Mouse (Mus musculus): ENCODE measurements around the gene Plxna4. TPM values are rescaled to one million over a fixed set of nuclear protein-coding genes. Genes with fewer than 3 reads are reported as not detected.

Gene Plxna4
- polyA plus RNA-seq, 1 experiment from 2014 or later, result 4.3 TPM

- no peak for ATAC-seq (ENCODE audit: insufficient number of reproducible peaks, low FRiP score, low TSS enrichment, low read depth)
- Histone ChIP-seq H3K9ac (no peak overlapping the region), H3K4me3 (no peak overlapping the region), H3K27me3 (no peaks in the 10 kb centered on the region), H3K27ac (no peak overlapping the region), H3K9me3 (no peaks in the 10 kb centered on the region), H3K36me3 (no peaks in the 10 kb centered on the region), H3K4me2 (no peak overlapping the region), H3K4me1 (no peaks in the 10 kb centered on the region)
- WGBS, result 39% methylated on average over 2 of the region's 2 CpGs
These were observed 356.6 kb downstream of the Plxna4 start for GRCm38 (mm10) chr6:32231383-32231782.

- H3K9ac ChIP-seq, result no peak overlapping the region
- H3K4me3 ChIP-seq, result no peak overlapping the region
- H3K36me3 ChIP-seq, result 0 out of 2 replicates have a peak, but pooled peaks cover 4% of the 10 kb centered on the region
- H3K4me1 ChIP-seq, result no peaks in the 10 kb centered on the region; the same call in 1 of the 2 replicates
- 20% methylated on average over 1 of the region's 1 CpGs for WGBS
- no peaks in the 10 kb centered on the region for H3K9me3 ChIP-seq
- no peak overlapping the region for H3K4me2 ChIP-seq
- ATAC-seq (ENCODE audit: insufficient number of reproducible peaks, low FRiP score, low TSS enrichment, low read depth), result no peak
- H3K27me3 ChIP-seq, result no peaks in the 10 kb centered on the region
- no peak overlapping the region for H3K27ac ChIP-seq
These were observed 361.4 kb downstream of the Plxna4 start for GRCm38 (mm10) chr6:32226636-32227035.

GRCm38 (mm10) chr6:32224007-32224703, 363.8 kb downstream of the Plxna4 start:
- Histone ChIP-seq H3K9me3 (no peaks in the 10 kb centered on the region), H3K4me2 (no peak overlapping the region), H3K4me3 (no peak overlapping the region), H3K27ac (no peak overlapping the region), H3K9ac (no peak overlapping the region), H3K36me3 (0 out of 2 replicates have a peak, but pooled peaks cover 4% of the 10 kb centered on the region), H3K27me3 (no peaks in the 10 kb centered on the region), H3K4me1 (no peaks in the 10 kb centered on the region; the same call in 1 of the 2 replicates)
- 71% methylated on average over 7 of the region's 7 CpGs for WGBS
- no peak for ATAC-seq (ENCODE audit: insufficient number of reproducible peaks, low FRiP score, low TSS enrichment, low read depth)

GRCm38 (mm10) chr6:32220765-32221164, 367.2 kb downstream of the Plxna4 start:
- 87% methylated on average over 8 of the region's 8 CpGs for WGBS
- H3K4me3 ChIP-seq, result no peak overlapping the region
- ATAC-seq (ENCODE audit: insufficient number of reproducible peaks, low FRiP score, low TSS enrichment, low read depth), result no peak
- no peak overlapping the region for H3K4me2 ChIP-seq
- H3K27me3 ChIP-seq, result no peaks in the 10 kb centered on the region
- H3K4me1 ChIP-seq, result no peaks in the 10 kb centered on the region; the same call in 1 of the 2 replicates
- 0 out of 2 replicates have a peak, but pooled peaks cover 4% of the 10 kb centered on the region for H3K36me3 ChIP-seq
- no peak overlapping the region for H3K27ac ChIP-seq
- no peaks in the 10 kb centered on the region for H3K9me3 ChIP-seq
- H3K9ac ChIP-seq, result no peak overlapping the region

GRCm38 (mm10) chr6:32218544-32218943, 369.4 kb downstream of the Plxna4 start:
- ATAC-seq (ENCODE audit: insufficient number of reproducible peaks, low FRiP score, low TSS enrichment, low read depth), result no peak
- H3K36me3 ChIP-seq, result 0 out of 2 replicates have a peak, but pooled peaks cover under 1% of the 10 kb centered on the region
- 77% methylated on average over 3 of the region's 3 CpGs for WGBS
- H3K4me3 ChIP-seq, result no peak overlapping the region
- no peaks in the 10 kb centered on the region for H3K9me3 ChIP-seq
- no peaks in the 10 kb centered on the region for H3K4me1 ChIP-seq
- H3K9ac ChIP-seq, result no peak overlapping the region
- H3K27me3 ChIP-seq, result no peaks in the 10 kb centered on the region
- no peak overlapping the region for H3K4me2 ChIP-seq
- no peak overlapping the region for H3K27ac ChIP-seq

GRCm38 (mm10) chr6:32212439-32212838, 375.6 kb downstream of the Plxna4 start:
- H3K9me3 ChIP-seq, result no peaks in the 10 kb centered on the region
- H3K36me3 ChIP-seq, result no peaks in the 10 kb centered on the region
- ATAC-seq (ENCODE audit: insufficient number of reproducible peaks, low FRiP score, low TSS enrichment, low read depth), result no peak
- H3K9ac ChIP-seq, result no peak overlapping the region
- no peak overlapping the region for H3K4me3 ChIP-seq
- H3K4me1 ChIP-seq, result no peaks in the 10 kb centered on the region
- H3K27ac ChIP-seq, result no peak overlapping the region
- H3K27me3 ChIP-seq, result no peaks in the 10 kb centered on the region
- WGBS, result 36% methylated on average over 4 of the region's 4 CpGs
- no peak overlapping the region for H3K4me2 ChIP-seq

- no peak overlapping the region for H3K27ac ChIP-seq
- no peak for ATAC-seq (ENCODE audit: insufficient number of reproducible peaks, low FRiP score, low TSS enrichment, low read depth)
- no peaks in the 10 kb centered on the region for H3K9me3 ChIP-seq
- no peaks in the 10 kb centered on the region for H3K36me3 ChIP-seq
- no peaks in the 10 kb centered on the region for H3K4me1 ChIP-seq
- no peak overlapping the region for H3K9ac ChIP-seq
- H3K4me2 ChIP-seq, result no peak overlapping the region
- no peak overlapping the region for H3K4me3 ChIP-seq
- no peaks in the 10 kb centered on the region for H3K27me3 ChIP-seq
- 78% methylated on average over 7 of the region's 7 CpGs for WGBS
These were observed 377.9 kb downstream of the Plxna4 start for GRCm38 (mm10) chr6:32210139-32210538.

- no peaks in the 10 kb centered on the region for H3K9me3 ChIP-seq
- no peak for ATAC-seq (ENCODE audit: insufficient number of reproducible peaks, low FRiP score, low TSS enrichment, low read depth)
- no peak overlapping the region for H3K4me3 ChIP-seq
- H3K9ac ChIP-seq, result no peak overlapping the region
- no peak overlapping the region for H3K4me2 ChIP-seq
- no peak overlapping the region for H3K27ac ChIP-seq
- no peaks in the 10 kb centered on the region for H3K4me1 ChIP-seq
- no peaks in the 10 kb centered on the region for H3K27me3 ChIP-seq
- 77% methylated on average over 7 of the region's 7 CpGs for WGBS
- H3K36me3 ChIP-seq, result no peaks in the 10 kb centered on the region
These were observed 379.0 kb downstream of the Plxna4 start for GRCm38 (mm10) chr6:32208951-32209350.

- Histone ChIP-seq H3K9me3 (no peaks in the 10 kb centered on the region), H3K36me3 (no peaks in the 10 kb centered on the region), H3K4me1 (peaks cover 6% of the 10 kb centered on the region), H3K27ac (no peak overlapping the region), H3K4me2 (no peak overlapping the region), H3K4me3 (no peak overlapping the region), H3K9ac (no peak overlapping the region), H3K27me3 (no peaks in the 10 kb centered on the region)
- ATAC-seq (ENCODE audit: insufficient number of reproducible peaks, low FRiP score, low TSS enrichment, low read depth), result no peak
- 49% methylated on average over 4 of the region's 4 CpGs for WGBS
These were observed 383.7 kb downstream of the Plxna4 start for GRCm38 (mm10) chr6:32204253-32204652.

- 23% methylated on average over 4 of the region's 4 CpGs for WGBS
- no peak overlapping the region for H3K9ac ChIP-seq
- ATAC-seq (ENCODE audit: insufficient number of reproducible peaks, low FRiP score, low TSS enrichment, low read depth), result no peak
- no peaks in the 10 kb centered on the region for H3K9me3 ChIP-seq
- no peaks in the 10 kb centered on the region for H3K27me3 ChIP-seq
- H3K4me2 ChIP-seq, result no peak overlapping the region
- no peak overlapping the region for H3K4me3 ChIP-seq
- peaks cover 6% of the 10 kb centered on the region for H3K4me1 ChIP-seq
- H3K27ac ChIP-seq, result no peak overlapping the region
- no peaks in the 10 kb centered on the region for H3K36me3 ChIP-seq
These were observed 384.6 kb downstream of the Plxna4 start for GRCm38 (mm10) chr6:32203389-32203788.

GRCm38 (mm10) chr6:32202664-32203192, 385.3 kb downstream of the Plxna4 start:
- H3K4me1 ChIP-seq, result peaks cover 6% of the 10 kb centered on the region
- H3K4me2 ChIP-seq, result no peak overlapping the region
- no peak overlapping the region for H3K4me3 ChIP-seq
- ATAC-seq (ENCODE audit: insufficient number of reproducible peaks, low FRiP score, low TSS enrichment, low read depth), result no peak
- 33% methylated on average over 1 of the region's 1 CpGs for WGBS
- H3K27ac ChIP-seq, result no peak overlapping the region
- no peaks in the 10 kb centered on the region for H3K9me3 ChIP-seq
- H3K9ac ChIP-seq, result no peak overlapping the region
- H3K27me3 ChIP-seq, result no peaks in the 10 kb centered on the region
- no peaks in the 10 kb centered on the region for H3K36me3 ChIP-seq

- H3K27ac ChIP-seq, result no peak overlapping the region
- H3K4me3 ChIP-seq, result no peak overlapping the region
- H3K27me3 ChIP-seq, result no peaks in the 10 kb centered on the region
- no peak overlapping the region for H3K4me2 ChIP-seq
- no peak overlapping the region for H3K9ac ChIP-seq
- no peaks in the 10 kb centered on the region for H3K9me3 ChIP-seq
- no peaks in the 10 kb centered on the region for H3K36me3 ChIP-seq
- peaks cover 6% of the 10 kb centered on the region for H3K4me1 ChIP-seq
- ATAC-seq (ENCODE audit: insufficient number of reproducible peaks, low FRiP score, low TSS enrichment, low read depth), result no peak
These were observed 386.5 kb downstream of the Plxna4 start for GRCm38 (mm10) chr6:32201506-32201905.

Measured in limb, embryonic 15.5 days (tissue).